Mouse (Mus musculus): Measurements from ENCODE around the gene Cytl1.

- no peak for TF ChIP-seq CTCF (IDR thresholded peaks at IDR 0.05; ENCODE audit: borderline replicate concordance, insufficient read depth, low read depth, low read length)
- TF ChIP-seq POLR2A (IDR thresholded peaks at IDR 0.05; ENCODE audit: borderline replicate concordance, insufficient read depth, low read length) = no peak
Measured at GRCm38 (mm10) chr5:37735224-37735623, at the start of gene Cytl1.
